Mouse (Mus musculus): Measurements from ENCODE around the gene S1pr4.

Gene S1pr4

DNA sequence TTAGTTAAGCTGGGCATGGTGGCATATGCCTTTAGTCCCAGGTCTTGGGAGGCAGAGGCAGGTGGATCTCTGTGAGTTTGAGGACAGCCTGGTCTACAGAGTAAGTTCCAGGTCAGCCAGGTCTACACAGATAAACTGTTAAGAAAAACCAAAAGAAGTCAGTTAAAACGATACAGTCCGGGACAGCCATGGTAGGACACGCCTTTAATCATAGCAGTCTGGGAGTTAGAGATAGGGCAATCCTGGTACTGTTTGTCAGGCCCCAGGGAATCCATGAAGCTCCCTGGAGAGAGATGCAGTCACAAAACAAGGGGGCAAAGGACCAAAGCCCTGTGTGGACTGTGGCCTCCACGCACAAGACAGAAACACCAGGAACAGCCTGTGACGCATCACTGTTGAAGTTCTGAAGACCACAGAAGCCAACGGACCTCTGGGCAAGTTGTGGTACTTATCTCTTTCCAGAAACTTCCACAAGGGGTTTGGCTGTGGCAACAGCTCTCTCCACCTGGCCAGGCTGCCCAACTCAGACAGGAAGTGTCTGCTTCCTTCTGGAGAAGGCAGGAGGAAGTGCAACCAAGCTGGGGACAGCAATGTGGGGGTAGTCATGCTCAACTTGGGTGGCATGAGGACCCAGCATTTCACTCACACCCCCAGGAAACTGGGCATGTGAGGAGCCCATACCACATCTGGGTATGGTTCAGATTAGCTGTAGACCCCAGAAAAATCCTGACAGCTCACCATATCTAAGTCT lies 19.5 kb upstream of the S1pr4 start:
- DNase-seq: peak; percentile 34

DNA sequence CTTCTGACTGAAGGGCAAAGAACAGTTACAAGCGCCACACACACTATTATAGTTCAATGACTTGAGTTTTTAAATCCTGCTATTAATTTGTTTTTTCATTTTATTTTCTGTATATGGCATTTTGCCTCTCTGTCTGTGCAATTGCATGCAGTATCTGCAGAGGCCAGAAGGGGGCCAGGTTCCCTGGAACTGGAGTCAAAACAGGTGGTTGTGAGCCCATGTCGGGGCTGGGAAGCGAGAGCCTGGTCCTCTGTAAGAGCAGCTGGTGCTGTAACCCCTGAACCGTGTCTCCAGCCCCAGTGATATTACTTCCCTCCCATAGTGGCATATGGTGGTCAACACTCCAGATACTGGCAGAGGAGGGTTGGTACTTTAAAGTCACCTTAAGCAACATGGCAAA lies 18.6 kb upstream of the S1pr4 start:
- DNase-seq: peak; percentile 83

DNA sequence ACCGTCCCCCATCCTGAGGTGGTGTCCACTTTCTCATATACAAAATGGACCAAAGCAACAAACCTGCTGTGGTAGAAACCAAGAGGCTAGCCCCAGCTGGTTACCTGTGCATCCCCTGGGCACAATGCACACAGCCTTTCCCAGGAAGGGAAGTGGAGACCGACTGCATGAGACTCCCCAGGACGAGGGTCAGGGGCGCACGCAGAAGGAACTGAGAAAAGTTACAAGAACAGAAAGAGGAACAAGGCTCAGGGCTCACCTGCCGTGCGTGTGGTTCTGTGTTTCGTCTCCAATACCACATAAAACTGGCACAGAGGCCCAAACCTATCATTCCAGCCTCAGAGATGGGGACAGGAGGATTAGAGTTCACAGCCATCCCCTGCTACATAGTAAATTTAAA lies 17.3 kb upstream of the S1pr4 start:
- DNase-seq: no peak

DNA sequence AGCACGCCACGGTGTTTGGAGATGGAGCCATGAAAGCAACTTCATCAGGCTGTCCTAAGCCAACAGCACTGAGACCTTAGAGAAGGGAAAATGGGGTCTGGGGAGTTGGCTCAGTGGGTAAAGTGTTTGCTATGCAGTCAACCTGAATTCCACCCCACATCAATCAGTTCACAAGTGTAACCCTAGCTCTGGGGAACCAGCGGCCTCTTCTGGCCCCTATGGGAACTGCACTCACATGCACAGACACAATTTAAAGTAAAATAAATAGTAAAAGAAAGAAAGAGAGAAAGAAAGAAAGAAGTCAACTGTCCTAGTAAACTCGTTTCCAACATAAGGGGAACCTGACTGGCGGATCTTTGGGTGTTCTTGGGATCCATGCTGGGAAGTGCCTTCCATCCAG lies 13.9 kb upstream of the S1pr4 start:
- no peak for DNase-seq

DNA sequence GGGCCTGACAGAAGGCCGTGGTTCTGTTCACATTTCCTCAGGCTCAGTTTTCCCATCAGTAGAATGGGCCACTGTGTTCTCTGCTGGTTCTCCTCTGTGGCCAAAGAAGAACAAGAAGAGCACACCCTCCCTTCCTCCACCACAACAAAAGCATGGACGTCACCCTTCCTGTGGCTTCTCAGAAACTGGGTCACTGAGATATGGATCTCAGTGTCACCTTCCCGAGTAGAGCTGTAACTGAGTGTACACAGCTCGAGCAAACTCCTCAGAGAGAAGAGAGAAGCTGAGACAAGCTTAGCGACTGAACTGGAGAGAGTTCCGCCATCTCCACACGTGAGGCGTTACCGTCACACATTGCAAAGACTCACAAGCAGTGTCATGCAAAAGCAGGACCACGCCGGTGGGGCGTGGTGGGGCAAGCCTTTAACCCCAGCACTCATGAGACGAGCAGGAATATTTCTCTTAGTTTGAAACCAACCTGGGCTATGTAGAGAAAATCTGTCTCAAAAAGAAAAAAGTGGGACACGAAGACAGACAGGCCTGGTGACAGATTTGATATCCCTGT lies 10.4 kb upstream of the S1pr4 start:
- DNase-seq: no peak

DNA sequence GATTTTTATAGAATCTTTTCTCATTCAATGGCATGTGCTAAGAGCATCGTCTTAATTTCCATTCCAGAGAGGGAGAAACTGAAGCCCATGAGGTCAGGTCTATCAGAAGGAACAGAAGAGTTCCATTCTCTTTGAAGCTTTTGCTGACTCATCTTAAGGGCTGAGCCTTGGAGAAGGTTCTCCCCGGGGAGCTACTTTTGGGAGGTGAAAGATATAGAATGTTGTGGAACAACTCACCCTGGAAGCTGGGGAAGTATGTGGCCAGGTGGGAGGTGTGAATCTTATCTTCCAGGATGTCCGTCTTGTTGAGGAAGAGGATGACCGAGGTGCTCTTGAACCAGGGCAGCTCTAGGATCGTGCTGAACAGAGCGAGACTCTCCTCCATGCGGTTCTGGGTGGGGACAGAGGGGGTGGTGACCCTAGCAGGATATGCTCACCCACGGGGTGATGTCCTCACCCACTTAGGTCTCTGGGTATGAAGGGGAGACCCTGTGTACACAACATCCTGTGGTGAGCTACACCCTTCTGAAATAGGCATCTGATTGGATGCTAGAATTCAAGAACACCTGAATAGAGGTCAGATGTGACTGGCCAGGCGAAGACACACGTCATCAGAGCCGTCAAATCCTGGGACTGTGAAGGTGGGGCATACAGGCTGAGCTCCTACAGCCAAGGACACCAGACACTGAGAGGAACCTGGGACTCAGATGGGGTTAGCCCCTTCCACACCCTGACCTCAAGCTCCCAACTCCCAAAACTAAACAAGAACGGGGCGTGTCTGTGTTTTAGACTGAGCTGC lies 8.0 kb upstream of the S1pr4 start:
- no peak for DNase-seq

DNA sequence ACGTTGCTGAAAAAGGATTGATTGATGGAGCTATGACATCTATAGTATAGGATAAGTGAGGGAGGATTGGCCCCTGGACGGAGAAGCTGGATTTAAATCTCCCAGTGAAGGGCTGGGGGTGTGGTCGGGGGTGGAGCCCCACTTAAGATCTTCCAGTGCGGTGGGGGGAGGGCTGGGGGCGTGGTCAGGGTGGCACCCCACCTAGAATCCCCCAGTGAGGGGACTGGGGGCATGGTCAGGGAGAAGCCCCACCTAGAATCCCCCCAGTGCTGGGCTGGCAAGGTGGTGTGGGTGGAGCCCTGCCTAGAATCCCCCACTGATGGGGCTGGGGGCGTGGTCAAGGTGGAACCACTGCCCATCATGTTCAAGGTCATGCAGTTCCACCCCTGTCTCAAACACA lies 7.2 kb upstream of the S1pr4 start:
- DNase-seq: no peak

DNA sequence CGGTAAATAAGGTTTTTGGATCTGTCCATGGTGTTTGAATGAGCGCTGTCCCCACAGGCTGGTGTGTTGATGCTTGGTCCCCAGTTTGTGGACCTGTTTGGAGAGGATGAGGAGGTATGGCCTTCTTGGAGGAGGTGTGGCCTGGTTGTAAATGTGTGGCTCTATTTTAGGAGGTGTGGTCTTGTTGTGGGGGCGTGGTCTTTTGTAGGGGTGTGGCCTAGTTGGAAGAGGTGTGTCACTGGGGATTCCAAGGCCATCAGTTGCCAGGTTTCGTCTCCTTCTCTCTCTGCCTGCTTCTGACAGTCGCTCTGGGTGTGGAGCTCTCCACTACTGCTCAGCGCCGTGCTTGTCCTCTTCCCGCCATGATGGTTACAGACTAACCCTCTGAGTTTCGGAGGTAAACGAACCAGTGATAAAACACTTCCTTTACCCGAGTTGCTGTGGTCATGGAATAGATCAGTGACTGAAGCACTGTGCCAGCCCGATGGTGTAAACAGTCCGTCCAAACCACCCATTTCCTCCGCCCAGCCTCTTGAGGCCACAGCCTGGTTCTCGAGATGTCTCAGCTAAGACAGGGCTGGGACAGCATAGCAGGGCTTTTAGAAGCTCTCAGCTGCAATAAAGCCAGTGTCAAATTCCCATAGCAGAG lies 5.2 kb upstream of the S1pr4 start:
- DNase-seq: no peak

DNA sequence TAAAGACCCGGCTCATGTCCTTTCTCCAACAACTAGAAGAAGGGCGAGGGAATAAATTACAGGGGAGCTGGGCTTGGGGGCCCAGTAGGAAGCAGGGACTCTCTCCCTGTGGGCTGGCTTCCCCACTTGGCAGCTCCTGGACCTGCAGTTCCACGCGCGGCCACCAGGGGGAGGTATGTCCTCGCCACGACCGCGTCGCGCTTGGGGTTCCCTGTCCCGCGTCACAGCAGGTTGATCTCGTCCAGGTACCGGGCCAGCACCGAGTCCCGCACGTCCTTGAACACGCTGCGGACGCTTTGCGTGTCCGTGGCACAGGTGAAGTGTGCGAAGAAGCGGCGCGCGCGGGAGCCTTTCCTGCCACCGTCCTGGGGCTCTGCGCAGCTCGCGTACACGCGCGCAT lies 2.7 kb upstream of the S1pr4 start:
- peak; percentile 91 for DNase-seq

DNA sequence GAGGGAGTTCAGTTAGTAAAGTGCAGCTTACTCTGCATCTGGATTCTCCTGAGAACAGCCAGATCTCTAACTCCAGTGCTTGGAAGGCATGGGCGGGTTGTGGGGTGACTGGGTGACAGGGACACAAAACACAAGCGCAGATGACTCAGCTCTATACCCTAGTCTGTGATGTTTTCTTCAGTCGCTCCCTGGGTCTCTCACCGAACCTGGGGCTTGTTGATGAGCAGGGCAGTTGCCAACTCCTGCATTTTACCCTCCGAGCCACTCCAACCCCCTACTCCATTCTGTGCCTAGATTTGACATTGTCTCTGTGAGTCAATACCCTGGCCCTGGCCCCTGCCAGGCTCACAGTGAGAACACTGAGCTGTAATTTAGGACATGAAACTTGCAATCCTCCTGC lies 1.9 kb upstream of the S1pr4 start:
- no peak for DNase-seq

DNA sequence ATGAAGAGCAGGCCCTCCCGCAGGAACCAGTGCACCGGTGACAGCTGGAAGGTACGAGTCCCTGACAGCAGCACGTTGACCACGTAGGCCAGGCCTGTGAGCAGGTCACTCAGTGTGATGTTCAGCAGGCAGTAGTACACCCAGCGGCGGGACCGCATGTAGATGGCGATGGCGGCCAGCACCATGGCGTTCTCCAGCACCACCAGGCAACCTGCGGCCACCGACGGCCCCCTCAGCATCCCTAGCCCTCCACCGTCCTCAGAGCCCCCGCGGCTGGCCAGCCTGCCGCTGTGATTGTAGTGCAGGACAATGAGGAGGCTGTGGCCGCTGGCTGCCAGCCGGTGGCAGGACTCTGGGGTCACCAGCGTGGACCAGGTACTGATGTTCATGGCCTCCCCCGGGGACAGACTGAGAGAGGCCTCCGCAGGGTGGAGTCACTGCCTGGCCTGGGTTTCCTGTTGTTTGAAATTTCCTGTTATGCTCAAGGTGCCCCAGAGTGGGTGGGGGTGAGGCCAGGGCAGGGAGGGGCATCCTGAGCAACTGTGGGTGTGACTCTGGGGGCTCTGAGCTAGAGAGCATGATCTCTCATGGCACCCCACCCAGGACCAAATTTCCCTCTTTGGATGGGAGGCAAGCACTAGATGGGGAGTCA lies 556 bp downstream of the S1pr4 start:
- DNase-seq: peak; percentile 80

DNA sequence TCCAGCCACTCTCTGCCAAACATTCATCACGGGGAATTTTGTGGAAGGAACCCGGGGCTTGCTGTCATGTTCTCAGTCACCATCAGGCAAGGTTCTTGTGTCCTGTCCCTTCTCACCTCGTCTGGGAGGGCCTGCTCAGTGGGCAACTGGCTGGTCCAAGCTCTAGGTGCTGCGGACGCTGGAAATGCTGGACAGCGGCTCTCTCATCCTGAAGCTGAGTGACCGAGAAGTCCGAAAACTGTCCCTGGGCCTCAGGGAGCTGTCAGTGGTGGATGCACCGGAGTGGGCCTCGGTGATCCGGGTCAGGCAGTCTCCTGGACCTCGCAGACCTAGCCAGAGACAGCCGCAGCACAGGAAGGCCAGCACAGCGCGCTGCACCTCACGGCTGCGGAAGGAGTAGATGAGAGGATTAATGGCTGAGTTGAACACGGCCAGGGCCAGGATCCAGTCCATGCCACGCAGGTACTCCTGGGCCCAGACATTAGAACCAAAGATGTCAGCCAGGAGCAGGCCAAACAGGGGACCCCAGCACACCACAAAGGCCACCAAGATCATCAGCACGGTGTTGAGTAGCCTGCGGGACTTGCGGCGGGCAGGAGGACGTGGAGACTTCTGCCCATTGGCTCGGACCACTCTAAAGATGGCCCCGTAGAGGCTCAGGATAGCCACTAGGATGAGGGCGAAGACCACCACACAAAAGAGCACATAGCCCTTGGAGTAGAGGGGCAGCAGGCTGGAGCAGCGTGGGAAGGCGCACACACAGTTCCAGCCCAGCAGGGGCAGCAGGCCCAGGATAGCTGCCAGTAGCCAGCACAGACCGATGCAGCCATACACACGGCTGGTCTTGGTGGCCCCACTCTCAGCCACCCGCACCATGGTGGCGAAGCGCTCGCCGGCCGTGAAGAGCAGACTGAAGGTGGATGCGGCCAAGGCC lies 1.3 kb downstream of the S1pr4 start:
- no peak for DNase-seq

DNA sequence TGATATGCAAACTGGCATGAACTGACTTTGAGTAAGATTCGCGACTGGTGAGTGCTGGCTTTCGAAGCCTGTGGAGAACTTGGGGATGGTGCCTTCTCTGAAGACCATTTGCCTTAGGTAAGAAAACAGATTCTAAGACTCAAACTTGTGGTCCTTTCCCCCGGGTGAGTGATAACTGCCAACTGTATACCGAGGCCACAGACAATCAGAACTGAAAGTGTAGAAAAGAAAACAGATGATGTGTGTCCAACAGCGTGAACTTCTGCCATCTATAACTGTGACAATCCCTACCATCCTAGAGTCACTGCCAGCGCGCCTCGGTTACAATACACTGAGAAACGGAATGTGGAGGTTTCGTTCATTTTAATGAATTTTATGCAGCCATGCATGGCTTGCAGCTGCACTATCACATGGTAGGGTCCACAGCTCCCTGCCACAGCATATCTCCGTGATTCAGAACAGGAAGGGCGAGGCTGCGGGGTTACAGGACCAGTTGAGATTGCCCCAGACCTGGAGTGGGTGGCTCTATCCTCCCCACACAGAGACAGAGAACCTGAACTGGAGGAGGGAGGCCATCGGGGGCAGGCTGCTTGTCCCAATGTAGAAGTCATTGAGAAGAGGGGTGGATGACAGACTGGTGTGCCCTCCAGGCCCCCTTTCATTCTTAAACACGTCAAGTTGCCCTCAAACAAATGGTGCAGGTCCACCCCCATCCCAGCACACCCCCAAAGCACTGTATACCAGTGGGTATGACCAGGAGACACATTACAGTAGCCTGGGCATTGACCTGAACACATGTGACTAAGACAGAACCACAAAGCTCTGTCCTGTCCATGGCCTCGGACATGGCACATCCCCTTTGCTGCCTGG lies 2.3 kb downstream of the S1pr4 start:
- no peak for DNase-seq

DNA sequence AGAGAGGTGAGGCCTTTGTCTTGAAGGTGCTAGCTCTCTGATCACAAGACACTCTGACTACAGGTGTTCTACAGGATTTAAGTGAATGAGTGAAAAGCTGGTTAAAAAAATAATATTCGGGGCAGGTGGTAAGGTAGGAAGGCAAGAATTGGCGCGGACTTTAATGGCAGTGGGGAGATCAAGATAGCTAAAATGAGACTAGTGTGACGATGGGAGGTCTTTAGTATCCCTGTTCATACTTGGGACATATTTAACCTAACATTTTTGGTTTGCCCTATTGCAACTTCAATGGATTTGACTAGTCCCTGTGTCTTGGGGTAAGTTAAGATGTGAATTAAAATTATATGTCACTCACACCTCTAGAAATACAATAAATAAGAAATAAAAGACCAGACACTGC lies 3.0 kb downstream of the S1pr4 start:
- no peak for DNase-seq

DNA sequence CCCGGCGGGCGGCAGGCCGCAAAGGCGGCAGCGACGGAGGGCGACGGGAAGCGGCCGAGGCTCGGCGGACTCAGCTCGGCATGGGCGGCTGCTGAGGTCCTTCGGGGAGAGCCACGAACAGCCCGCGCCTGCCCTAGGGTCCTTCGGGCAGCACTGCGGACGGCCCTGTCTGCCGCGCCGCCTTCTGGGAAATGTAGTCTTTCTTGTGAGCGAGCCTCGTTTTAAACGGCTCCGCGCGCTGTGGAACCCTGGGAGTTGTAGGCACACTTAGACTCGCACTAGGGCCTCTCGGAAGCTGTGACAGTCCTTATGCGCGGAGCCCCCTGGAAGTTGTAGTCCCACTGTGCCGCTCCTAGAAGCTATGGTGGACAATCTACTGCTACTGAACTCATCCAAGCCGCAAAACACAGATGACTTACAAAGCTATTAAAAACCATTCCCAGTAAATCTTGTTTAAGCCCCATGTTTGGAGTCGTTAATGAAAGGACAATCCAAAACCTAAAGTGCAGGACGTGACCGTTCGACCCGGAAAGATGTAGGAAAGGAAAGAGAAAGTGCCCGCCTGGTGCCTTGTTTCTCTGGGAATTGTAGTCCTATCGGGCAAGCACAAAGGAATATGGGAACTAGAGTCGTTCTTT lies 3.5 kb downstream of the S1pr4 start, which contains the start of gene Ncln:
Gene Ncln, minus strand, starts transcription at position 129 of the 638 bp plus-strand sequence.
- DNase-seq: peak; percentile 99

DNA sequence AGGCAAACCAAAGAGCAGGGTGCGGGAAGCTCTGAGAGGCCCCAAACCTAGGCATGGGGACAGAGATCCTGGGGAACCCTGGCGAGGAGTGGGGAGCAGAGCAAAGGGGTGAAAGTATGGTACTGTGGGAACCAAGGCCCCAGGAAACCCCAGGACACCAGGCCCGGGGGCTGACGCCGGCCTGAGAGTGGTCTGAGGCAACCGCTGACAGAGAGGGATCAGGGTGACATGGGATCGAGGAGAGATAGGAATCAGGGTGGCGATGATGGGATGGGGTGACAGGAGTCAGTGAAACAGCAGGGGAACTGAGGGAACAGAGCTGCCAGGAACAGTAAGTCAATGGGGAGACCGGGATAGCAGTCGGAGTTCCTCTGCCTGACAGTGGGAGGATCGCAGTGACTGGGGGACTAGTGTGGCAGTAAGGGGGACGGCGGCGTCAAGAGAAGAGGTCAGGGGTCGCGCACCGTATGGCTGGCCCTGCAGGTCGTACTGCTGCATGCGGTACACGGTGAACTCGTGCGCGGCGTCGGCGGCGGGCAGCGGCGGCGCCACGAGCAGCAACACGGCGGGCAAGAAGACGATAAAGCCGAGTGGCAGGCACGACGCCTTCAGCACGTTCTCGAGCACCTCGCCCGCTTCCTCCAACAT lies 4.2 kb downstream of the S1pr4 start:
- no peak for DNase-seq

DNA sequence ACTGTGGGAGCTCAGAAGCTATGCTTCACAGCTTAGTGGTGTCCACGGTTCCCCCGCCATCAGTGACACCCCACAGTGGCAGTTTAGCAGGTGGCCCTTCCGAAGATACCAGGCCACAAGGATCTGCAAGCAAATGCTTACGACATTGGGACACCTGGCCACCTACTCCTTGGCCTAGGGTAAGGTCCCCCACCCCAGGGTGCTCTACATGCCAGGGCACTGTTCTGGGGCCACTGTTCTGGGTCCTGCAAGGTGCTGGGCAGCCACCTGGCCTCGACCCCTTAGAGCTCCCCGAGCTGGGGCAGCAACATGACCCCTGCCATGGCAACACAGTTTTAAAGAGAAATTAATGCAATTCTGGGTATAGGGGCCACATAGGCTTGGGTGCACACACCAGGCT lies 4.8 kb downstream of the S1pr4 start:
- no peak for DNase-seq

DNA sequence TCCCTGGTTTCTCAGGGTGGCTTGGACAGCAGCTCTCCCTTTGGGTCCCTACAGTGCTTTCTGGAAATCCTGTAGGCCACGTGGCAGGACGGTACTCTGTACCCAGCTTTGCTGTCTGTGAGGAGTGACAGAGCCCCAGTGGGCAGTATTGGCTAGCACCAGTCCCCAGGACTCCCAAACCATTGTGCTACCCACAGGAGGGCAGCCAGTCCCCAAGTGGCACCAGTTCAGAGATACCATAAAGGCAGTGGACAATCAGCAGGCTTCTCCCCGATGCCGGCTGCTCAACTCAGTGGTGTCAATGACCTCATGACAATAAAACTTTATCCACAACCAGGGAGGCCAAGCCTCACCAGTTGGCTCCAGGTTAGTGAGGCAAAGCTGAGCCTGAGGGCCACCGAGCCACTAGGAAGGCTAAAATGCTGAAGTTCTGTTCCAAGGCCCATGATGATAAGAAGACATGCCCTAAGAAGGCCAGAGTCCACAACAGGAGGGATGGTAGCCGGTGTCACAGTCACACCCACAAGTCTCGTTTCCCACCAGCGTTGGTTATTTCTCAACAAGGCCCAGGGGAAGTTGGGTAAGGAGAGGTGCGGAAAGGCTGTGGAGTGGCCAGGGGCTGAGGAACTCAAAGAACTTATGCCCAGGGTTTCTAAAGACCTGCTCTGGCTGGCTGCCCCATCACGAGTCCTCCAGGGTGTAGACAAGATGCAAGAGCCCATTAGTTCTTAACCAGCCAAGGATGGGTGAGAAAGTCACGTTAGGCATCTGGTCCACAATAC lies 5.5 kb downstream of the S1pr4 start:
- no peak for DNase-seq
